Mouse (Mus musculus): ENCODE measurements around the gene Myl7.

DNA sequence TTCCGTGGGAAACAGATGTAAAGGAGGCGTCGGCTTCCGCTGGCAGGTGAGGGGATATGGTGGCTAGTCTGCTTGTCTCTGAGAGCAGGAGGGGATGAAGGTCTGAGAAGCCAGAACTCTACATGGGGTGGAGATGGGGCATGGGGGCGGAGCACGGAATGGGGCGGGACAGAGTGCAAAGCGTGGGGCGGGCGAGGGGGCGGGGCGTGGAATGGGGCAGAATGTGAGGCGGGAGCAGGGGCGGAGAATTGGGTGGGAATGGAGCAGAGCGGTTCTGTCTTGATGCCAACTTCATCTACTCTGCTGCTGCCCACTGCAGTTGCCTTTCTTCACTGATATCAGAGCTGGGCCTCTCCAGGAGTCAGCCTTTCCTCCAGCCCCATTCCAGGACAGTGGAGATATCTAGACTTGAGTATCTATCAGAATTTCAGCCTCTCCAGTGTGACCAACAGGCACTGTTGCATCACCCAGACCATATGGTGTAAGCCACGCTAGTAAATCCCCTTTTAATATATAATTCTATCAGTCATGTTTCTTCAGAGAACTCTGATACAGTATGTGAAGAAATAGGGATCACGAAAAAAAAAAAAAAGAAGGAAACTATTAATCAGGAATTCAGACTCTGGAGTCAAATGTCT lies 21.9 kb upstream of the Myl7 start:
- TF ChIP-seq CTCF (IDR thresholded peaks at IDR 0.05; ENCODE audit: borderline replicate concordance, insufficient read depth, low read depth, low read length) (no peak), POLR2A (IDR thresholded peaks at IDR 0.05; ENCODE audit: borderline replicate concordance, insufficient read depth, low read length) (no peak)

Measured in cerebellum, adult 2 months (tissue).